Mouse (Mus musculus): Measurements from ENCODE around the gene Ralgps2. TPM values are rescaled to one million over a fixed set of nuclear protein-coding genes. Genes with fewer than 3 reads are reported as not detected.
A peak's percentile ranks its signal among the peaks of the same experiment; 100 is the strongest.

Ralgps2 gene
- polyA plus RNA-seq, 1 experiment from 2014 or later, result 99.5 TPM

- 2% methylated on average over 6 of the region's 6 CpGs for WGBS
- Histone ChIP-seq H3K4me1 (ENCODE audit: control insufficient read depth, insufficient read depth, low read length) (0 out of 2 replicates have a peak, but pooled peaks cover 5% of the 10 kb centered on the region), H3K4me3 (ENCODE audit: low read depth, low read length) (no peak overlapping the region), H3K27me3 (ENCODE audit: control insufficient read depth, insufficient read depth, low read length) (no peaks in the 10 kb centered on the region), H3K9ac (replicated peaks; ENCODE audit: low read depth, low read length) (no peak overlapping the region), H3K27ac (ENCODE audit: low read depth, low read length) (peak overlapping the region; percentile 39; the same call in 1 of the 2 replicates), H3K36me3 (ENCODE audit: control insufficient read depth, insufficient read depth, low read length) (no peaks in the 10 kb centered on the region), H3K9me3 (ENCODE audit: control insufficient read depth, low read length) (no peaks in the 10 kb centered on the region), H3K4me2 (ENCODE audit: low read depth, low read length) (0 out of 2 replicates have a peak overlapping the region, but pooled peaks have one; percentile 14)
- peak; percentile 69; the same call in 1 of the 2 replicates for ATAC-seq (ENCODE audit: low read depth)
Observed at GRCm38 (mm10) chr1:156838695-156839094, 100.7 kb downstream of the Ralgps2 start.

- no peak within 1 kb of the TSS for H3K4me3 ChIP-seq (ENCODE audit: low read depth, low read length)
- H3K9ac ChIP-seq (replicated peaks; ENCODE audit: low read depth, low read length), result no peak within 1 kb of the TSS
- 0 out of 2 replicates have a peak, but pooled peaks cover 5% of the 10 kb centered on the region for H3K4me1 ChIP-seq (ENCODE audit: control insufficient read depth, insufficient read depth, low read length)
- no peaks in the 10 kb centered on the region for H3K27me3 ChIP-seq (ENCODE audit: control insufficient read depth, insufficient read depth, low read length)
- H3K4me2 ChIP-seq (ENCODE audit: low read depth, low read length), result 0 out of 2 replicates have a peak within 1 kb of the TSS, but pooled peaks have one; percentile 14
- H3K9me3 ChIP-seq (ENCODE audit: control insufficient read depth, low read length), result no peaks in the 10 kb centered on the region
- no peaks in the 10 kb centered on the region for H3K36me3 ChIP-seq (ENCODE audit: control insufficient read depth, insufficient read depth, low read length)
- peak within 1 kb of the TSS; percentile 39; the same call in 1 of the 2 replicates for H3K27ac ChIP-seq (ENCODE audit: low read depth, low read length)
- WGBS, result 39% methylated on average over 4 of the region's 4 CpGs
- ATAC-seq (ENCODE audit: low read depth), result 0 out of 2 replicates have a peak, but pooled peaks have one; percentile 56
Observed at GRCm38 (mm10) chr1:156838177-156838576, 101.2 kb downstream of the Ralgps2 start, which contains the start of gene Angptl1. Angptl1 (plus strand) TSS chr1:156838562.

GRCm38 (mm10) chr1:156819236-156819635 lies 120.2 kb downstream of the Ralgps2 start:
- H3K4me3 ChIP-seq (ENCODE audit: low read depth, low read length), result no peak overlapping the region
- no peaks in the 10 kb centered on the region for H3K9me3 ChIP-seq (ENCODE audit: control insufficient read depth, low read length)
- no peaks in the 10 kb centered on the region for H3K4me1 ChIP-seq (ENCODE audit: control insufficient read depth, insufficient read depth, low read length)
- peaks cover 17% of the 10 kb centered on the region for H3K36me3 ChIP-seq (ENCODE audit: control insufficient read depth, insufficient read depth, low read length)
- no peak for ATAC-seq (ENCODE audit: low read depth)
- H3K27me3 ChIP-seq (ENCODE audit: control insufficient read depth, insufficient read depth, low read length), result no peaks in the 10 kb centered on the region
- H3K27ac ChIP-seq (ENCODE audit: low read depth, low read length), result no peak overlapping the region
- 97% methylated on average over 1 of the region's 1 CpGs for WGBS
- no peak overlapping the region for H3K9ac ChIP-seq (replicated peaks; ENCODE audit: low read depth, low read length)
- H3K4me2 ChIP-seq (ENCODE audit: low read depth, low read length), result no peak overlapping the region

GRCm38 (mm10) chr1:156813485-156813884 lies 125.9 kb downstream of the Ralgps2 start:
- WGBS, result 86% methylated on average over 6 of the region's 6 CpGs
- H3K4me3 ChIP-seq (ENCODE audit: low read depth, low read length), result no peak overlapping the region
- H3K9ac ChIP-seq (replicated peaks; ENCODE audit: low read depth, low read length), result no peak overlapping the region
- H3K4me2 ChIP-seq (ENCODE audit: low read depth, low read length), result no peak overlapping the region
- H3K36me3 ChIP-seq (ENCODE audit: control insufficient read depth, insufficient read depth, low read length), result peaks cover 15% of the 10 kb centered on the region
- H3K9me3 ChIP-seq (ENCODE audit: control insufficient read depth, low read length), result no peaks in the 10 kb centered on the region
- no peak overlapping the region for H3K27ac ChIP-seq (ENCODE audit: low read depth, low read length)
- H3K4me1 ChIP-seq (ENCODE audit: control insufficient read depth, insufficient read depth, low read length), result no peaks in the 10 kb centered on the region
- H3K27me3 ChIP-seq (ENCODE audit: control insufficient read depth, insufficient read depth, low read length), result no peaks in the 10 kb centered on the region
- ATAC-seq (ENCODE audit: low read depth), result no peak

- H3K36me3 ChIP-seq (ENCODE audit: control insufficient read depth, insufficient read depth, low read length), result peaks cover 11% of the 10 kb centered on the region
- H3K4me1 ChIP-seq (ENCODE audit: control insufficient read depth, insufficient read depth, low read length), result no peaks in the 10 kb centered on the region
- no peak for ATAC-seq (ENCODE audit: low read depth)
- 73% methylated on average over 8 of the region's 8 CpGs for WGBS
- no peaks in the 10 kb centered on the region for H3K9me3 ChIP-seq (ENCODE audit: control insufficient read depth, low read length)
- no peak overlapping the region for H3K27ac ChIP-seq (ENCODE audit: low read depth, low read length)
- H3K9ac ChIP-seq (replicated peaks; ENCODE audit: low read depth, low read length), result no peak overlapping the region
- no peaks in the 10 kb centered on the region for H3K27me3 ChIP-seq (ENCODE audit: control insufficient read depth, insufficient read depth, low read length)
- H3K4me3 ChIP-seq (ENCODE audit: low read depth, low read length), result no peak overlapping the region
- H3K4me2 ChIP-seq (ENCODE audit: low read depth, low read length), result no peak overlapping the region
Observed at GRCm38 (mm10) chr1:156812716-156813115, 126.7 kb downstream of the Ralgps2 start.

- Histone ChIP-seq H3K4me2 (ENCODE audit: low read depth, low read length) (no peak overlapping the region), H3K4me1 (ENCODE audit: control insufficient read depth, insufficient read depth, low read length) (no peaks in the 10 kb centered on the region), H3K27ac (ENCODE audit: low read depth, low read length) (no peak overlapping the region), H3K27me3 (ENCODE audit: control insufficient read depth, insufficient read depth, low read length) (no peaks in the 10 kb centered on the region), H3K9ac (replicated peaks; ENCODE audit: low read depth, low read length) (no peak overlapping the region), H3K9me3 (ENCODE audit: control insufficient read depth, low read length) (no peaks in the 10 kb centered on the region), H3K36me3 (ENCODE audit: control insufficient read depth, insufficient read depth, low read length) (peaks cover 8% of the 10 kb centered on the region; the same call in 1 of the 2 replicates), H3K4me3 (ENCODE audit: low read depth, low read length) (no peak overlapping the region)
- no peak for ATAC-seq (ENCODE audit: low read depth)
- WGBS, result 57% methylated on average over 7 of the region's 7 CpGs
Observed at GRCm38 (mm10) chr1:156811928-156812327, 127.5 kb downstream of the Ralgps2 start.

- no peak for ATAC-seq (ENCODE audit: low read depth)
- no peak overlapping the region for H3K4me3 ChIP-seq (ENCODE audit: low read depth, low read length)
- no peak overlapping the region for H3K9ac ChIP-seq (replicated peaks; ENCODE audit: low read depth, low read length)
- no peaks in the 10 kb centered on the region for H3K9me3 ChIP-seq (ENCODE audit: control insufficient read depth, low read length)
- H3K27ac ChIP-seq (ENCODE audit: low read depth, low read length), result no peak overlapping the region
- H3K4me2 ChIP-seq (ENCODE audit: low read depth, low read length), result no peak overlapping the region; the same call in 1 of the 2 replicates
- peaks cover 8% of the 10 kb centered on the region; the same call in 1 of the 2 replicates for H3K36me3 ChIP-seq (ENCODE audit: control insufficient read depth, insufficient read depth, low read length)
- 40% methylated on average over 10 of the region's 10 CpGs for WGBS
- H3K4me1 ChIP-seq (ENCODE audit: control insufficient read depth, insufficient read depth, low read length), result no peaks in the 10 kb centered on the region
- H3K27me3 ChIP-seq (ENCODE audit: control insufficient read depth, insufficient read depth, low read length), result no peaks in the 10 kb centered on the region
Observed at GRCm38 (mm10) chr1:156808332-156808731, 131.1 kb downstream of the Ralgps2 start.

GRCm38 (mm10) chr1:156801276-156801675 lies 138.2 kb downstream of the Ralgps2 start:
- ATAC-seq (ENCODE audit: low read depth), result no peak
- H3K4me3 ChIP-seq (ENCODE audit: low read depth, low read length), result no peak overlapping the region
- H3K27me3 ChIP-seq (ENCODE audit: control insufficient read depth, insufficient read depth, low read length), result no peaks in the 10 kb centered on the region
- H3K9me3 ChIP-seq (ENCODE audit: control insufficient read depth, low read length), result no peaks in the 10 kb centered on the region
- WGBS, result 73% methylated on average over 6 of the region's 6 CpGs
- H3K36me3 ChIP-seq (ENCODE audit: control insufficient read depth, insufficient read depth, low read length), result no peaks in the 10 kb centered on the region
- no peak overlapping the region for H3K9ac ChIP-seq (replicated peaks; ENCODE audit: low read depth, low read length)
- no peak overlapping the region for H3K27ac ChIP-seq (ENCODE audit: low read depth, low read length)
- no peaks in the 10 kb centered on the region for H3K4me1 ChIP-seq (ENCODE audit: control insufficient read depth, insufficient read depth, low read length)
- no peak overlapping the region for H3K4me2 ChIP-seq (ENCODE audit: low read depth, low read length)

- no peak for ATAC-seq (ENCODE audit: low read depth)
- no peaks in the 10 kb centered on the region for H3K9me3 ChIP-seq (ENCODE audit: control insufficient read depth, low read length)
- H3K27me3 ChIP-seq (ENCODE audit: control insufficient read depth, insufficient read depth, low read length), result no peaks in the 10 kb centered on the region
- no peak overlapping the region for H3K4me2 ChIP-seq (ENCODE audit: low read depth, low read length)
- no peak overlapping the region for H3K9ac ChIP-seq (replicated peaks; ENCODE audit: low read depth, low read length)
- H3K27ac ChIP-seq (ENCODE audit: low read depth, low read length), result no peak overlapping the region
- WGBS, result 79% methylated on average over 9 of the region's 9 CpGs
- H3K36me3 ChIP-seq (ENCODE audit: control insufficient read depth, insufficient read depth, low read length), result no peaks in the 10 kb centered on the region
- no peak overlapping the region for H3K4me3 ChIP-seq (ENCODE audit: low read depth, low read length)
- H3K4me1 ChIP-seq (ENCODE audit: control insufficient read depth, insufficient read depth, low read length), result no peaks in the 10 kb centered on the region
Observed at GRCm38 (mm10) chr1:156796251-156796650, 143.2 kb downstream of the Ralgps2 start.

Measured in neural tube, embryonic 14.5 days (tissue).